Mouse (Mus musculus): ENCODE measurements at regions not wholly inside any gene's neighbourhood (a gene's known extent, or its start where the extent isn't known, plus 50 kb on each side); places are given as distances from the start of the nearest gene placed in this dataset.
"Not testable (repeated sequence)": the region's sequence is repeated elsewhere in the genome, so short reads cannot be mapped to it uniquely, and the experiment has no call there.

GRCm38 (mm10) chr10:15886150-15886549, 1168.1 kb upstream of the Gje1 start:
- H3K9ac ChIP-seq = no peak overlapping the region

GRCm38 (mm10) chr10:15868063-15868462, 1150.0 kb upstream of the Gje1 start:
- Histone ChIP-seq H3K4me1 (no peaks in the 10 kb centered on the region), H3K4me3 (replicated peaks) (no peak overlapping the region), H3K4me2 (no peak overlapping the region), H3K9ac (no peak overlapping the region), H3K27ac (no peak overlapping the region), H3K36me3 (replicated peaks) (no peaks in the 10 kb centered on the region), H3K27me3 (no peaks in the 10 kb centered on the region), H3K9me3 (no peaks in the 10 kb centered on the region)
- WGBS = 85% methylated on average over 2 of the region's 2 CpGs
- ATAC-seq (ENCODE audit: low FRiP score) = no peak

More at GRCm38 (mm10) chr10:15886150-15886549, 1168.1 kb upstream of the Gje1 start:
- Histone ChIP-seq H3K36me3 (replicated peaks) (no peaks in the 10 kb centered on the region), H3K4me3 (replicated peaks) (no peak overlapping the region), H3K4me1 (no peaks in the 10 kb centered on the region), H3K27ac (no peak overlapping the region), H3K27me3 (no peaks in the 10 kb centered on the region), H3K9me3 (no peaks in the 10 kb centered on the region), H3K4me2 (no peak overlapping the region)
- no peak for ATAC-seq (ENCODE audit: low FRiP score)
- 62% methylated on average over 1 of the region's 1 CpGs for WGBS

GRCm38 (mm10) chr10:15866931-15867330, 1148.9 kb upstream of the Gje1 start:
- H3K4me2 ChIP-seq = no peak overlapping the region
- no peak overlapping the region for H3K9ac ChIP-seq
- H3K27me3 ChIP-seq = no peaks in the 10 kb centered on the region
- no peaks in the 10 kb centered on the region for H3K36me3 ChIP-seq (replicated peaks)
- ATAC-seq (ENCODE audit: low FRiP score) = no peak
- H3K4me3 ChIP-seq (replicated peaks) = no peak overlapping the region
- H3K4me1 ChIP-seq = no peaks in the 10 kb centered on the region
- H3K27ac ChIP-seq = no peak overlapping the region
- no peaks in the 10 kb centered on the region for H3K9me3 ChIP-seq

- WGBS = 80% methylated on average over 3 of the region's 3 CpGs
- Histone ChIP-seq H3K4me1 (no peaks in the 10 kb centered on the region), H3K27ac (no peak overlapping the region), H3K4me2 (no peak overlapping the region), H3K9ac (no peak overlapping the region), H3K9me3 (no peaks in the 10 kb centered on the region), H3K27me3 (no peaks in the 10 kb centered on the region), H3K36me3 (replicated peaks) (no peaks in the 10 kb centered on the region), H3K4me3 (replicated peaks) (no peak overlapping the region)
- no peak for ATAC-seq (ENCODE audit: low FRiP score)
These were observed 1123.4 kb upstream of the Gje1 start for GRCm38 (mm10) chr10:15841381-15841780.

- H3K4me1 ChIP-seq = no peaks in the 10 kb centered on the region
- no peaks in the 10 kb centered on the region for H3K36me3 ChIP-seq (replicated peaks)
- no peak for ATAC-seq (ENCODE audit: low FRiP score)
- no peak overlapping the region for H3K4me2 ChIP-seq
- no peak overlapping the region for H3K4me3 ChIP-seq (replicated peaks)
- H3K27me3 ChIP-seq = no peaks in the 10 kb centered on the region
- 100% methylated on average over 2 of the region's 2 CpGs for WGBS
- H3K9me3 ChIP-seq = no peaks in the 10 kb centered on the region
- H3K9ac ChIP-seq = no peak overlapping the region
- no peak overlapping the region for H3K27ac ChIP-seq
These were observed 1114.3 kb upstream of the Gje1 start for GRCm38 (mm10) chr10:15832338-15832737.

- no peaks in the 10 kb centered on the region for H3K27me3 ChIP-seq
- no peaks in the 10 kb centered on the region for H3K4me1 ChIP-seq
- H3K9me3 ChIP-seq = no peaks in the 10 kb centered on the region
- no peaks in the 10 kb centered on the region for H3K36me3 ChIP-seq (replicated peaks)
- no peak overlapping the region for H3K27ac ChIP-seq
- H3K9ac ChIP-seq = no peak overlapping the region
- H3K4me2 ChIP-seq = no peak overlapping the region
- ATAC-seq (ENCODE audit: low FRiP score) = no peak
- H3K4me3 ChIP-seq (replicated peaks) = no peak overlapping the region
- WGBS = 84% methylated on average over 1 of the region's 1 CpGs
These were observed 1107.4 kb upstream of the Gje1 start for GRCm38 (mm10) chr10:15825457-15825856.

GRCm38 (mm10) chr10:15807271-15807670, 1089.3 kb upstream of the Gje1 start:
- 83% methylated on average over 3 of the region's 3 CpGs for WGBS
- Histone ChIP-seq H3K9me3 (no peaks in the 10 kb centered on the region), H3K27me3 (no peaks in the 10 kb centered on the region), H3K4me2 (no peak overlapping the region), H3K4me1 (no peaks in the 10 kb centered on the region), H3K4me3 (replicated peaks) (no peak overlapping the region), H3K27ac (no peak overlapping the region), H3K9ac (no peak overlapping the region), H3K36me3 (replicated peaks) (no peaks in the 10 kb centered on the region)
- no peak for ATAC-seq (ENCODE audit: low FRiP score)

GRCm38 (mm10) chr10:15805791-15806190, 1087.8 kb upstream of the Gje1 start:
- no peak overlapping the region for H3K4me3 ChIP-seq (replicated peaks)

GRCm38 (mm10) chr10:15793185-15793584, 1075.2 kb upstream of the Gje1 start:
- H3K4me3 ChIP-seq (replicated peaks); H3K27me3 ChIP-seq; ATAC-seq (ENCODE audit: low FRiP score); H3K4me2 ChIP-seq; H3K9ac ChIP-seq; H3K4me1 ChIP-seq; H3K36me3 ChIP-seq (replicated peaks); H3K9me3 ChIP-seq; H3K27ac ChIP-seq: not testable (repeated sequence)

More at GRCm38 (mm10) chr10:15805791-15806190, 1087.8 kb upstream of the Gje1 start:
- Histone ChIP-seq H3K27me3 (no peaks in the 10 kb centered on the region), H3K4me2 (no peak overlapping the region), H3K9me3 (no peaks in the 10 kb centered on the region), H3K4me1 (no peaks in the 10 kb centered on the region), H3K27ac (no peak overlapping the region), H3K36me3 (replicated peaks) (no peaks in the 10 kb centered on the region), H3K9ac (no peak overlapping the region)
- ATAC-seq (ENCODE audit: low FRiP score) = no peak
- 83% methylated on average over 2 of the region's 2 CpGs for WGBS

- H3K4me2 ChIP-seq = no peak overlapping the region
- no peak for ATAC-seq (ENCODE audit: low FRiP score)
- WGBS = 33% methylated on average over 7 of the region's 7 CpGs
- H3K9me3 ChIP-seq = peaks cover 4% of the 10 kb centered on the region; the same call in 1 of the 2 replicates
- no peaks in the 10 kb centered on the region for H3K27me3 ChIP-seq
- no peak overlapping the region for H3K9ac ChIP-seq
- H3K36me3 ChIP-seq (replicated peaks) = no peaks in the 10 kb centered on the region
- H3K27ac ChIP-seq = no peak overlapping the region
- no peaks in the 10 kb centered on the region for H3K4me1 ChIP-seq
- H3K4me3 ChIP-seq (replicated peaks) = no peak overlapping the region
These were observed 1073.7 kb upstream of the Gje1 start for GRCm38 (mm10) chr10:15791473-15792269.

- ATAC-seq (ENCODE audit: low FRiP score) = 0 out of 2 replicates have a peak, but pooled peaks have one; percentile 58
- H3K27ac ChIP-seq = no peak overlapping the region
- no peaks in the 10 kb centered on the region for H3K36me3 ChIP-seq (replicated peaks)
- H3K9me3 ChIP-seq = no peaks in the 10 kb centered on the region
- no peaks in the 10 kb centered on the region for H3K4me1 ChIP-seq
- H3K9ac ChIP-seq = no peak overlapping the region
- no peaks in the 10 kb centered on the region for H3K27me3 ChIP-seq
- 71% methylated on average over 6 of the region's 6 CpGs for WGBS
- H3K4me3 ChIP-seq (replicated peaks) = no peak overlapping the region
- H3K4me2 ChIP-seq = no peak overlapping the region
These were observed 1042.1 kb upstream of the Gje1 start for GRCm38 (mm10) chr10:15759983-15760723.

- H3K27ac ChIP-seq = no peak overlapping the region
- no peak overlapping the region for H3K4me2 ChIP-seq
- no peak overlapping the region for H3K4me3 ChIP-seq (replicated peaks)
- ATAC-seq (ENCODE audit: low FRiP score) = peak; percentile 64; the same call in 1 of the 2 replicates
- H3K9me3 ChIP-seq = no peaks in the 10 kb centered on the region
- H3K27me3 ChIP-seq = no peaks in the 10 kb centered on the region
- H3K4me1 ChIP-seq = no peaks in the 10 kb centered on the region
- 40% methylated on average over 3 of the region's 3 CpGs for WGBS
- H3K9ac ChIP-seq = no peak overlapping the region
- H3K36me3 ChIP-seq (replicated peaks) = no peaks in the 10 kb centered on the region
These were observed 1041.6 kb upstream of the Gje1 start for GRCm38 (mm10) chr10:15759576-15759975.

- H3K27me3 ChIP-seq = no peaks in the 10 kb centered on the region
- H3K4me2 ChIP-seq = no peak overlapping the region
- ATAC-seq (ENCODE audit: low FRiP score) = no peak
- no peak overlapping the region for H3K4me3 ChIP-seq (replicated peaks)
- no peaks in the 10 kb centered on the region for H3K4me1 ChIP-seq
- no peak overlapping the region for H3K27ac ChIP-seq
- no peaks in the 10 kb centered on the region for H3K36me3 ChIP-seq (replicated peaks)
- H3K9me3 ChIP-seq = no peaks in the 10 kb centered on the region
- H3K9ac ChIP-seq = no peak overlapping the region
- 35% methylated on average over 1 of the region's 1 CpGs for WGBS
These were observed 1039.5 kb upstream of the Gje1 start for GRCm38 (mm10) chr10:15757503-15757902.
